ENCODE assay signal across 8 mouse cellular contexts in genomic region chr2:75609971-75610370, GRCm38 (mm10). TPM values are rescaled to one million over a fixed set of nuclear protein-coding genes. Genes with fewer than 3 reads are reported as not detected.
DNase-seq lines count a peak whose midpoint lies in the region; ATAC-seq lines count a peak whose summit lies in the region.

No protein-coding gene starts in this region.

- H3K9ac ChIP-seq in hindbrain, embryonic 13.5 days = peak overlapping the region; percentile 43; the same call in 1 of the 2 replicates
- H3K9ac ChIP-seq in midbrain, embryonic 11.5 days (ENCODE audit: low read length) = peak overlapping the region; percentile 43; the same call in 1 of the 2 replicates

- no peaks in the 10 kb centered on the region for H3K9me3 ChIP-seq in heart, embryonic 10.5 days
- no peaks in the 10 kb centered on the region for H3K9me3 ChIP-seq in hindbrain, embryonic 13.5 days
- no peaks in the 10 kb centered on the region for H3K9me3 ChIP-seq in midbrain, embryonic 11.5 days (ENCODE audit: control insufficient read depth, low read length)

- H3K4me3 ChIP-seq in heart, embryonic 10.5 days = peak overlapping the region; percentile 48
- peak overlapping the region; percentile 27 for H3K4me3 ChIP-seq in hindbrain, embryonic 13.5 days
- no peak overlapping the region; the same call in 1 of the 2 replicates for H3K4me3 ChIP-seq in midbrain, embryonic 11.5 days (ENCODE audit: low read depth, low read length)

- intact Hi-C loops in heart, postnatal 14 days (cut with DNase I) = loop anchor here (5.0 to 10.0 kb wide), 4 partner anchors 92 to 465 kb away; partner anchors contain the start of gene Nfe2l2

- H3K27me3 ChIP-seq in heart, embryonic 10.5 days (ENCODE audit: insufficient read depth, poor library complexity, severe bottlenecking) = peaks cover 31% of the 10 kb centered on the region
- peaks cover 40% of the 10 kb centered on the region for H3K27me3 ChIP-seq in hindbrain, embryonic 13.5 days
- H3K27me3 ChIP-seq in midbrain, embryonic 11.5 days (ENCODE audit: control insufficient read depth, insufficient read depth, low read length) = peaks cover 15% of the 10 kb centered on the region

- peak overlapping the region; percentile 52 for H3K4me2 ChIP-seq in hindbrain, embryonic 13.5 days
- peak overlapping the region; percentile 38 for H3K4me2 ChIP-seq in midbrain, embryonic 11.5 days

- H3K27ac ChIP-seq in heart, embryonic 10.5 days = peak overlapping the region; percentile 26
- H3K27ac ChIP-seq in hindbrain, embryonic 13.5 days = no peak overlapping the region
- no peak overlapping the region for H3K27ac ChIP-seq in midbrain, embryonic 11.5 days (ENCODE audit: low read depth, low read length)

- no peak for ATAC-seq in hindbrain, embryonic 13.5 days (ENCODE audit: low FRiP score)
- no peak for ATAC-seq in midbrain, embryonic 11.5 days (ENCODE audit: low FRiP score)

- H3K36me3 ChIP-seq in heart, embryonic 10.5 days = no peaks in the 10 kb centered on the region
- H3K36me3 ChIP-seq in hindbrain, embryonic 13.5 days = no peaks in the 10 kb centered on the region
- no peaks in the 10 kb centered on the region for H3K36me3 ChIP-seq in midbrain, embryonic 11.5 days (ENCODE audit: control insufficient read depth, insufficient read depth, low read length)

- WGBS in heart, embryonic 10.5 days = 44% methylated on average over 15 of the region's 15 CpGs
- WGBS in hindbrain, embryonic 13.5 days = 69% methylated on average over 15 of the region's 15 CpGs
- 68% methylated on average over 15 of the region's 15 CpGs for WGBS in midbrain, embryonic 11.5 days

- peaks cover 11% of the 10 kb centered on the region for H3K4me1 ChIP-seq in heart, embryonic 10.5 days
- peaks cover 22% of the 10 kb centered on the region for H3K4me1 ChIP-seq in hindbrain, embryonic 13.5 days (replicated peaks)
- peaks cover 4% of the 10 kb centered on the region; the same call in 1 of the 2 replicates for H3K4me1 ChIP-seq in midbrain, embryonic 11.5 days (ENCODE audit: control insufficient read depth, insufficient read depth, low read length)

- no peak for DNase-seq in heart, embryonic 10.5 days (ENCODE audit: low spot score)
- no peak for DNase-seq in heart, postnatal 14 days
- peak; percentile 33 for DNase-seq in R1 (ENCODE audit: low read depth, low spot score)
- DNase-seq in midbrain, embryonic 11.5 days (ENCODE audit: low spot score, missing footprints) = no peak
- no peak for DNase-seq in layer of hippocampus, adult 9-10 months (ENCODE audit: low spot score)
- no peak for DNase-seq in adrenal gland, adult 2 months
- no peak for DNase-seq in thymus, postnatal 36 days

RNA-seq across cellular contexts. Expression of gene Hnrnpa3, which starts 49.1 kb away (rescaled TPM):
- 188 and 209 TPM in 2 replicates for polyA plus RNA-seq in heart, embryonic 10.5 days (2016; fragmentation: Nextera tagmentation; extraction: Ambion mirVana)
- 100 to 1,000 TPM; 192 to 229 TPM for total RNA-seq in heart, postnatal 14 days (2021)
- polyA plus RNA-seq in hindbrain, embryonic 13.5 days (2015; fragmentation: Nextera tagmentation; extraction: Ambion mirVana) = 235 and 246 TPM in 2 replicates
- 310 and 336 TPM in 2 replicates for polyA plus RNA-seq in midbrain, embryonic 11.5 days (2014; fragmentation: Nextera tagmentation; extraction: Ambion mirVana)
- 100 to 1,000 TPM; 311 to 403 TPM for total RNA-seq in adrenal gland, adult 2 months (2021)
- 3.7 and 3.8 TPM in 2 replicates for polyA plus RNA-seq in adrenal gland, adult 2 months (2012; rRNA removed)

Comparison
In these comparisons a context has a peak if more than half of its experiments do, and no peak if none do; other contexts are left out.
1. RNA of gene Hnrnpa3, which starts 49.1 kb away (polyA plus RNA-seq): 310 to 336 TPM in midbrain, embryonic 11.5 days, 235 to 246 TPM in hindbrain, embryonic 13.5 days and 188 to 209 TPM in heart, embryonic 10.5 days; 3.7 to 3.8 TPM in adrenal gland, adult 2 months; every median in the first group is over 10 times any median in the second.